Mouse (Mus musculus) hindbrain, embryonic 12.5 days (tissue): ENCODE results near the gene Dnal1. TPM values are rescaled to one million over a fixed set of nuclear protein-coding genes. Genes with fewer than 3 reads are reported as not detected.
"Not testable (repeated sequence)": the region's sequence is repeated elsewhere in the genome, so short reads cannot be mapped to it uniquely, and the experiment has no call there.

Experiments used
- ATAC-seq: fragments of 200-750 bp; cut with Nextera tagmentation; 2 replicates; pipeline ENCODE4 v1.8.0; 2017; ENCODE audit warnings: moderate TSS enrichment; ENCODE audit not compliant: low FRiP score
- H3K27ac ChIP-seq: fragments of 300-500 bp; sonication (generic); 2 replicates; pipeline ENCODE4 v1.5.1; 2016; ENCODE audit warnings: mild to moderate bottlenecking
- H3K27me3 ChIP-seq: fragments of 300-500 bp; sonication (generic); 2 replicates; pipeline ENCODE4 v1.6.1; 2016; ENCODE audit warnings: mild to moderate bottlenecking
- H3K36me3 ChIP-seq: fragments of 300-500 bp; sonication (generic); 2 replicates; pipeline ENCODE4 v1.6.1; 2016; ENCODE audit warnings: mild to moderate bottlenecking
- H3K4me1 ChIP-seq: fragments of 300-500 bp; sonication (generic); 2 replicates; pipeline ENCODE4 v1.6.1; 2016
- H3K4me2 ChIP-seq: fragments of 300-500 bp; sonication (generic); replicated peaks from 2 replicates; pipeline ENCODE4 v1.6.1; 2016; ENCODE audit warnings: mild to moderate bottlenecking
- H3K4me3 ChIP-seq: fragments of 300-500 bp; sonication (generic); 2 replicates; pipeline ENCODE4 v1.5.1; 2016; ENCODE audit warnings: mild to moderate bottlenecking
- H3K9ac ChIP-seq: fragments of 300-500 bp; sonication (generic); 2 replicates; pipeline ENCODE4 v1.6.1; 2016; ENCODE audit warnings: mild to moderate bottlenecking, moderate library complexity
- H3K9me3 ChIP-seq: fragments of 300-500 bp; sonication (generic); replicated peaks from 2 replicates; pipeline ENCODE4 v1.6.1; 2016; ENCODE audit warnings: mild to moderate bottlenecking
- WGBS: fragments of 180-500 bp; shearing (Covaris S2); methylation state at CpG from one replicate; pipeline ENCODE4 v1.1.7; 2016; 5-methylcytosine and 5-hydroxymethylcytosine counted together
- polyA plus RNA-seq: library from polyadenylated mRNA; unstranded; fragments of >200 nt; fragmentation: Nextera tagmentation; extraction: Ambion mirVana; gene quantifications from 2 replicates; pipeline ENCODE4 v1.2.1, GENCODE M21; 2016

The Dnal1 gene
- polyA plus RNA-seq, 1 experiment from 2014 or later: 8.7 TPM

- H3K4me3 ChIP-seq: no peak overlapping the region
These were observed 14.1 kb upstream of the Dnal1 start for GRCm38 (mm10) chr12:84100071-84100470.

GRCm38 (mm10) chr12:84100604-84101492 lies 13.3 kb upstream of the Dnal1 start, which contains the start of gene Acot6:
Acot6 (plus strand) TSS chr12:84100654.
- H3K4me2 ChIP-seq: peak within 1 kb of the TSS; percentile 74
- peak within 1 kb of the TSS; percentile 56 for H3K4me3 ChIP-seq
- not testable (repeated sequence) for H3K36me3 ChIP-seq, H3K9me3 ChIP-seq, H3K27me3 ChIP-seq, H3K4me1 ChIP-seq
- 0 out of 2 replicates have a peak within 1 kb of the TSS, but pooled peaks have one; percentile 7 for H3K27ac ChIP-seq
- 1% methylated on average over 64 of the region's 80 CpGs for WGBS
- H3K9ac ChIP-seq: peak within 1 kb of the TSS; percentile 67
- peak; percentile 50; the same call in 1 of the 2 replicates for ATAC-seq

More at GRCm38 (mm10) chr12:84100071-84100470, 14.1 kb upstream of the Dnal1 start:
- Histone ChIP-seq H3K4me2 (peak overlapping the region; percentile 74), H3K27ac (no peak overlapping the region), H3K36me3 (no peaks in the 10 kb centered on the region), H3K4me1 (peaks cover 2% of the 10 kb centered on the region; the same call in 1 of the 2 replicates), H3K9ac (no peak overlapping the region), H3K27me3 (no peaks in the 10 kb centered on the region), H3K9me3 (0 out of 2 replicates have a peak, but pooled peaks cover 3% of the 10 kb centered on the region)
- ATAC-seq: no peak
- 44% methylated on average over 1 of the region's 1 CpGs for WGBS

- H3K36me3 ChIP-seq: no peaks in the 10 kb centered on the region
- WGBS: 57% methylated on average over 2 of the region's 2 CpGs
- peaks cover 2% of the 10 kb centered on the region; the same call in 1 of the 2 replicates for H3K4me1 ChIP-seq
- peak overlapping the region; percentile 67; the same call in 1 of the 2 replicates for H3K9ac ChIP-seq
- no peaks in the 10 kb centered on the region for H3K9me3 ChIP-seq
- ATAC-seq: no peak
- H3K4me2 ChIP-seq: peak overlapping the region; percentile 74
- peak overlapping the region; percentile 56 for H3K4me3 ChIP-seq
- H3K27me3 ChIP-seq: no peaks in the 10 kb centered on the region
- no peak overlapping the region for H3K27ac ChIP-seq
These were observed 12.7 kb upstream of the Dnal1 start for GRCm38 (mm10) chr12:84101493-84101845.

GRCm38 (mm10) chr12:84107012-84107411 lies 7.2 kb upstream of the Dnal1 start:
- no peaks in the 10 kb centered on the region for H3K4me1 ChIP-seq
- H3K36me3 ChIP-seq: no peaks in the 10 kb centered on the region
- H3K4me3 ChIP-seq: no peak overlapping the region
- no peak overlapping the region for H3K4me2 ChIP-seq
- WGBS: 81% methylated on average over 3 of the region's 3 CpGs
- H3K27me3 ChIP-seq: no peaks in the 10 kb centered on the region
- no peak for ATAC-seq
- no peaks in the 10 kb centered on the region for H3K9me3 ChIP-seq
- no peak overlapping the region for H3K9ac ChIP-seq
- H3K27ac ChIP-seq: no peak overlapping the region

- no peaks in the 10 kb centered on the region for H3K4me1 ChIP-seq
- H3K27ac ChIP-seq: no peak overlapping the region
- H3K27me3 ChIP-seq: no peaks in the 10 kb centered on the region
- H3K4me3 ChIP-seq: no peak overlapping the region
- 68% methylated on average over 1 of the region's 1 CpGs for WGBS
- no peak for ATAC-seq
- no peak overlapping the region for H3K4me2 ChIP-seq
- no peaks in the 10 kb centered on the region for H3K9me3 ChIP-seq
- no peaks in the 10 kb centered on the region for H3K36me3 ChIP-seq
- no peak overlapping the region for H3K9ac ChIP-seq
These were observed 6.5 kb upstream of the Dnal1 start for GRCm38 (mm10) chr12:84107692-84108091.

- Histone ChIP-seq H3K36me3 (no peaks in the 10 kb centered on the region), H3K9me3 (no peaks in the 10 kb centered on the region), H3K27ac (no peak overlapping the region), H3K4me1 (peaks cover 3% of the 10 kb centered on the region), H3K27me3 (no peaks in the 10 kb centered on the region), H3K4me3 (no peak overlapping the region), H3K9ac (no peak overlapping the region), H3K4me2 (no peak overlapping the region)
- ATAC-seq: no peak
- 67% methylated on average over 1 of the region's 1 CpGs for WGBS
These were observed 4.2 kb upstream of the Dnal1 start for GRCm38 (mm10) chr12:84109924-84110323.

GRCm38 (mm10) chr12:84110814-84111213 lies 3.4 kb upstream of the Dnal1 start:
- WGBS: 92% methylated on average over 4 of the region's 4 CpGs
- no peak for ATAC-seq

GRCm38 (mm10) chr12:84113676-84114075 lies 490 bp upstream of the Dnal1 start:
- WGBS: 53% methylated on average over 6 of the region's 6 CpGs
- Histone ChIP-seq H3K4me2 (peak overlapping the region; percentile 78), H3K27ac (no peak overlapping the region), H3K9ac (no peak overlapping the region), H3K27me3 (no peaks in the 10 kb centered on the region), H3K4me1 (peaks cover 8% of the 10 kb centered on the region), H3K36me3 (no peaks in the 10 kb centered on the region), H3K4me3 (peak overlapping the region; percentile 85; the same call in 1 of the 2 replicates), H3K9me3 (no peaks in the 10 kb centered on the region)
- 0 out of 2 replicates have a peak, but pooled peaks have one; percentile 13 for ATAC-seq

More at GRCm38 (mm10) chr12:84110814-84111213, 3.4 kb upstream of the Dnal1 start:
- no peak overlapping the region for H3K9ac ChIP-seq
- H3K4me3 ChIP-seq: no peak overlapping the region
- H3K4me1 ChIP-seq: peaks cover 8% of the 10 kb centered on the region
- no peaks in the 10 kb centered on the region for H3K27me3 ChIP-seq
- no peaks in the 10 kb centered on the region for H3K9me3 ChIP-seq
- no peak overlapping the region for H3K4me2 ChIP-seq
- H3K36me3 ChIP-seq: no peaks in the 10 kb centered on the region
- no peak overlapping the region for H3K27ac ChIP-seq

- Histone ChIP-seq H3K4me2 (no peak overlapping the region), H3K36me3 (no peaks in the 10 kb centered on the region), H3K4me3 (no peak overlapping the region), H3K9ac (no peak overlapping the region), H3K9me3 (no peaks in the 10 kb centered on the region), H3K27me3 (no peaks in the 10 kb centered on the region), H3K27ac (no peak overlapping the region), H3K4me1 (peaks cover 8% of the 10 kb centered on the region)
- ATAC-seq: no peak
- 98% methylated on average over 5 of the region's 5 CpGs for WGBS
These were observed 5.4 kb downstream of the Dnal1 start for GRCm38 (mm10) chr12:84119584-84119983.

- Histone ChIP-seq H3K4me2 (no peak overlapping the region), H3K4me1 (no peaks in the 10 kb centered on the region), H3K4me3 (no peak overlapping the region), H3K27me3 (no peaks in the 10 kb centered on the region), H3K36me3 (peaks cover 24% of the 10 kb centered on the region), H3K9ac (no peak overlapping the region), H3K27ac (no peak overlapping the region), H3K9me3 (no peaks in the 10 kb centered on the region)
- no peak for ATAC-seq
- WGBS: 83% methylated on average over 12 of the region's 12 CpGs
These were observed 11.7 kb downstream of the Dnal1 start for GRCm38 (mm10) chr12:84125892-84126291.

GRCm38 (mm10) chr12:84126899-84127298 lies 12.7 kb downstream of the Dnal1 start:
- no peaks in the 10 kb centered on the region for H3K9me3 ChIP-seq
- H3K36me3 ChIP-seq: peaks cover 31% of the 10 kb centered on the region
- no peak overlapping the region for H3K27ac ChIP-seq
- ATAC-seq: no peak
- no peak overlapping the region for H3K4me3 ChIP-seq
- H3K9ac ChIP-seq: no peak overlapping the region
- H3K4me1 ChIP-seq: no peaks in the 10 kb centered on the region
- no peak overlapping the region for H3K4me2 ChIP-seq
- no peaks in the 10 kb centered on the region for H3K27me3 ChIP-seq
- 84% methylated on average over 2 of the region's 2 CpGs for WGBS

GRCm38 (mm10) chr12:84128576-84128975 lies 14.4 kb downstream of the Dnal1 start:
- H3K27me3 ChIP-seq: no peaks in the 10 kb centered on the region
- H3K36me3 ChIP-seq: peaks cover 37% of the 10 kb centered on the region
- no peak overlapping the region for H3K9ac ChIP-seq
- no peak overlapping the region for H3K4me3 ChIP-seq
- H3K9me3 ChIP-seq: no peaks in the 10 kb centered on the region
- H3K4me1 ChIP-seq: no peaks in the 10 kb centered on the region
- no peak overlapping the region for H3K27ac ChIP-seq
- H3K4me2 ChIP-seq: no peak overlapping the region
- WGBS: 87% methylated on average over 6 of the region's 6 CpGs
- no peak for ATAC-seq
